Mouse (Mus musculus) heart, adult 8-10 months (tissue): Measurements from ENCODE around the gene Agxt. TPM values are rescaled to one million over a fixed set of nuclear protein-coding genes. Genes with fewer than 3 reads are reported as not detected.

Experiments used
- total RNA-seq, 4 experiments: library from RNA; stranded (reverse); gene quantifications; 2 replicates each; pipeline ENCODE4 v1.2.4; 2022

Agxt gene
- total RNA-seq, 4 experiments from 2014 or later, result not detected

Other genes starting within 250 kb of the Agxt start
- under 1 TPM in 2 of 4 experiments, not detected in 2; 0.09 to 0.11 TPM for gene Ankmy1, start 232.3 kb upstream of the Agxt start, total RNA-seq
- gene Dusp28, start 228.3 kb upstream of the Agxt start, total RNA-seq, result 10 to 100 TPM; 15.6 to 16.6 (median 16.5) TPM
- gene Rnpepl1, start 224.5 kb upstream of the Agxt start, total RNA-seq, result 10 to 100 TPM; 72.0 to 80.4 (median 77.3) TPM
- gene Capn10, start 200.9 kb upstream of the Agxt start, total RNA-seq, result 1 to 10 TPM; 4.9 to 7.4 (median 6.7) TPM
- 1 to 10 TPM in 1 of 4 experiments, under 1 TPM in 3; 0.19 to 1.3 (median 0.47) TPM for gene Gpr35, start 184.4 kb upstream of the Agxt start, total RNA-seq
- gene Aqp12, start 128.9 kb upstream of the Agxt start, total RNA-seq, result not detected
- gene Kif1a, start 33.3 kb upstream of the Agxt start, total RNA-seq, result 1 to 10 TPM; 1.1 to 2.2 (median 1.3) TPM
- not detected for gene 2310007B03Rik, start 25.7 kb downstream of the Agxt start, total RNA-seq
- gene Crocc2, start 33.5 kb downstream of the Agxt start, total RNA-seq, result under 1 TPM in 3 of 4 experiments, not detected in 1; 0.06 to 0.09 (median 0.06) TPM
- 10 to 100 TPM in 1 of 4 experiments, 1 to 10 TPM in 3; 5.7 to 12.3 (median 7.2) TPM for gene Sned1, start 100.6 kb downstream of the Agxt start, total RNA-seq
- 10 to 100 TPM; 13.8 to 17.4 (median 14.7) TPM for gene Mterf4, start 170.7 kb downstream of the Agxt start, total RNA-seq
- 10 to 100 TPM; 22.9 to 30.2 (median 26.4) TPM for gene Ppp1r7, start 207.6 kb downstream of the Agxt start, total RNA-seq
- gene Pask, start 208.2 kb downstream of the Agxt start, total RNA-seq, result under 1 TPM; 0.41 to 0.92 (median 0.68) TPM
- gene Ano7, start 238.7 kb downstream of the Agxt start, total RNA-seq, result not detected